Mouse (Mus musculus) lung, embryonic 16.5 days (tissue): ENCODE results near the gene Tnni1. TPM values are rescaled to one million over a fixed set of nuclear protein-coding genes. Genes with fewer than 3 reads are reported as not detected.

Experiments
- ATAC-seq: fragments of 200-750 bp; cut with Nextera tagmentation; 2 replicates; pipeline ENCODE4 v1.8.0; 2017; ENCODE audit warnings: low read depth, mild to moderate bottlenecking, moderate library complexity
- H3K27ac ChIP-seq: fragments of 300-500 bp; sonication (generic); 2 replicates; pipeline ENCODE4 v1.5.1; 2014; ENCODE audit warnings: mild to moderate bottlenecking, control low read depth, low read length
- H3K27me3 ChIP-seq: fragments of 300-500 bp; sonication (generic); 2 replicates; pipeline ENCODE4 v1.6.1; 2014; ENCODE audit warnings: low read depth, low read length, mixed read lengths; ENCODE audit not compliant: control insufficient read depth, insufficient read depth
- H3K36me3 ChIP-seq: fragments of 300-500 bp; sonication (generic); 2 replicates; pipeline ENCODE4 v1.6.1; 2014; ENCODE audit warnings: low read length; ENCODE audit not compliant: control insufficient read depth, insufficient read depth
- H3K4me1 ChIP-seq: fragments of 300-500 bp; sonication (generic); replicated peaks from 2 replicates; pipeline ENCODE4 v1.6.1; 2014; ENCODE audit warnings: low read length, mixed read lengths; ENCODE audit not compliant: control insufficient read depth, insufficient read depth
- H3K4me2 ChIP-seq: fragments of 300-500 bp; sonication (generic); 2 replicates; pipeline ENCODE4 v1.6.1; 2014; ENCODE audit warnings: low read depth, low read length, control low read depth
- H3K4me3 ChIP-seq: fragments of 300-500 bp; sonication (generic); 2 replicates; pipeline ENCODE4 v1.5.1; 2014; ENCODE audit warnings: mild to moderate bottlenecking, low read length, control low read depth
- H3K9ac ChIP-seq: fragments of 300-500 bp; sonication (generic); 2 replicates; pipeline ENCODE4 v1.6.1; 2014; ENCODE audit warnings: low read length, control low read depth
- H3K9me3 ChIP-seq: fragments of 300-500 bp; sonication (generic); 2 replicates; pipeline ENCODE4 v1.6.1; 2016; ENCODE audit warnings: low read length; ENCODE audit not compliant: control insufficient read depth
- WGBS: fragments of 180-500 bp; shearing (Covaris S2); extraction: QIAGEN DNeasy Blood & Tissue Kit; methylation state at CpG from one replicate; pipeline ENCODE4 v1.1.7; 2014; 5-methylcytosine and 5-hydroxymethylcytosine counted together
- polyA plus RNA-seq: library from polyadenylated mRNA; unstranded; fragments of >200 nt; fragmentation: Nextera tagmentation; extraction: Ambion mirVana; gene quantifications from 2 replicates; pipeline ENCODE4 v1.2.1, GENCODE M21; 2015

Tnni1 gene
- 92.3 and 105 TPM in 2 replicates for polyA plus RNA-seq

- peaks cover 22% of the 10 kb centered on the region for H3K4me1 ChIP-seq
Observed at GRCm38 (mm10) chr1:135778780-135779535, at the start of gene Tnni1. Gene Tnni1, plus strand, starts transcription at chr1:135779434.

GRCm38 (mm10) chr1:135729821-135730220 is 49.4 kb upstream of the Tnni1 start:
- ATAC-seq, result no peak
- WGBS, result 8% methylated on average over 4 of the region's 4 CpGs
- H3K36me3 ChIP-seq, result no peaks in the 10 kb centered on the region; the same call in 1 of the 2 replicates
- H3K9ac ChIP-seq, result peak overlapping the region; percentile 91
- peak overlapping the region; percentile 80 for H3K4me3 ChIP-seq
- H3K9me3 ChIP-seq, result no peaks in the 10 kb centered on the region
- H3K27ac ChIP-seq, result peak overlapping the region; percentile 96
- H3K27me3 ChIP-seq, result no peaks in the 10 kb centered on the region
- peaks cover 57% of the 10 kb centered on the region for H3K4me1 ChIP-seq
- H3K4me2 ChIP-seq, result peak overlapping the region; percentile 77

More at GRCm38 (mm10) chr1:135778780-135779535, at the start of gene Tnni1:
- Histone ChIP-seq H3K27me3 (no peaks in the 10 kb centered on the region), H3K4me2 (peak within 1 kb of the TSS; percentile 34), H3K27ac (peak within 1 kb of the TSS; percentile 26), H3K4me3 (no peak within 1 kb of the TSS), H3K36me3 (no peaks in the 10 kb centered on the region), H3K9ac (peak within 1 kb of the TSS; percentile 37; the same call in 1 of the 2 replicates), H3K9me3 (no peaks in the 10 kb centered on the region)
- WGBS, result 13% methylated on average over 22 of the region's 22 CpGs
- ATAC-seq, result peak; percentile 66

- H3K4me1 ChIP-seq, result peaks cover 62% of the 10 kb centered on the region
- 7% methylated on average over 3 of the region's 3 CpGs for WGBS
- ATAC-seq, result no peak; the same call in 1 of the 2 replicates
- no peaks in the 10 kb centered on the region for H3K9me3 ChIP-seq
- no peaks in the 10 kb centered on the region for H3K27me3 ChIP-seq
- H3K9ac ChIP-seq, result peak overlapping the region; percentile 91
- peak overlapping the region; percentile 77 for H3K4me2 ChIP-seq
- peak overlapping the region; percentile 80 for H3K4me3 ChIP-seq
- H3K27ac ChIP-seq, result peak overlapping the region; percentile 96
- no peaks in the 10 kb centered on the region; the same call in 1 of the 2 replicates for H3K36me3 ChIP-seq
Observed at GRCm38 (mm10) chr1:135730296-135730695, 48.9 kb upstream of the Tnni1 start.

- 19% methylated on average over 7 of the region's 7 CpGs for WGBS
- Histone ChIP-seq H3K4me3 (peak overlapping the region; percentile 80), H3K4me2 (peak overlapping the region; percentile 77), H3K9me3 (no peaks in the 10 kb centered on the region), H3K36me3 (no peaks in the 10 kb centered on the region; the same call in 1 of the 2 replicates), H3K27me3 (no peaks in the 10 kb centered on the region), H3K4me1 (peaks cover 70% of the 10 kb centered on the region), H3K9ac (peak overlapping the region; percentile 91), H3K27ac (peak overlapping the region; percentile 96)
- ATAC-seq, result no peak
Observed at GRCm38 (mm10) chr1:135731393-135731792, 47.8 kb upstream of the Tnni1 start.

- WGBS, result 14% methylated on average over 11 of the region's 11 CpGs
- H3K27ac ChIP-seq, result peak overlapping the region; percentile 96
- H3K36me3 ChIP-seq, result no peaks in the 10 kb centered on the region; the same call in 1 of the 2 replicates
- H3K4me3 ChIP-seq, result peak overlapping the region; percentile 80
- H3K9me3 ChIP-seq, result no peaks in the 10 kb centered on the region
- no peaks in the 10 kb centered on the region for H3K27me3 ChIP-seq
- H3K4me2 ChIP-seq, result peak overlapping the region; percentile 77
- peak overlapping the region; percentile 91 for H3K9ac ChIP-seq
- peaks cover 76% of the 10 kb centered on the region for H3K4me1 ChIP-seq
- peak; percentile 80 for ATAC-seq
Observed at GRCm38 (mm10) chr1:135731897-135732684, 47.1 kb upstream of the Tnni1 start.

GRCm38 (mm10) chr1:135734225-135734937 is 44.9 kb upstream of the Tnni1 start:
- H3K9ac ChIP-seq, result peak overlapping the region; percentile 36
- ATAC-seq, result peak; percentile 31

GRCm38 (mm10) chr1:135735460-135735859 is 43.8 kb upstream of the Tnni1 start:
- 28% methylated on average over 6 of the region's 6 CpGs for WGBS
- Histone ChIP-seq H3K9ac (peak overlapping the region; percentile 36), H3K27me3 (no peaks in the 10 kb centered on the region), H3K4me1 (peaks cover 92% of the 10 kb centered on the region), H3K27ac (peak overlapping the region; percentile 96), H3K4me3 (peak overlapping the region; percentile 6; the same call in 1 of the 2 replicates), H3K9me3 (no peaks in the 10 kb centered on the region), H3K4me2 (peak overlapping the region; percentile 35), H3K36me3 (peaks cover 5% of the 10 kb centered on the region)
- ATAC-seq, result no peak

More at GRCm38 (mm10) chr1:135734225-135734937, 44.9 kb upstream of the Tnni1 start:
- Histone ChIP-seq H3K4me2 (peak overlapping the region; percentile 35), H3K27me3 (no peaks in the 10 kb centered on the region), H3K36me3 (peaks cover 2% of the 10 kb centered on the region; the same call in 1 of the 2 replicates), H3K9me3 (no peaks in the 10 kb centered on the region), H3K4me1 (peaks cover 89% of the 10 kb centered on the region), H3K4me3 (peak overlapping the region; percentile 7; the same call in 1 of the 2 replicates), H3K27ac (peak overlapping the region; percentile 96)
- 14% methylated on average over 5 of the region's 7 CpGs for WGBS

GRCm38 (mm10) chr1:135744987-135745386 is 34.2 kb upstream of the Tnni1 start:
- Histone ChIP-seq H3K4me2 (no peak overlapping the region), H3K4me1 (peaks cover 37% of the 10 kb centered on the region), H3K36me3 (peaks cover 26% of the 10 kb centered on the region), H3K9ac (no peak overlapping the region), H3K9me3 (no peaks in the 10 kb centered on the region), H3K4me3 (no peak overlapping the region), H3K27ac (peak overlapping the region; percentile 53), H3K27me3 (no peaks in the 10 kb centered on the region)
- WGBS, result 75% methylated on average over 7 of the region's 7 CpGs
- no peak for ATAC-seq
